Mouse (Mus musculus): ENCODE measurements around the gene Bloc1s5. TPM values are rescaled to one million over a fixed set of nuclear protein-coding genes. Genes with fewer than 3 reads are reported as not detected.
"Not testable (repeated sequence)": the region's sequence is repeated elsewhere in the genome, so short reads cannot be mapped to it uniquely, and the experiment has no call there.

The Bloc1s5 gene
- total RNA-seq, 2 experiments from 2014 or later = 6.0 to 9.1 TPM

DNA sequence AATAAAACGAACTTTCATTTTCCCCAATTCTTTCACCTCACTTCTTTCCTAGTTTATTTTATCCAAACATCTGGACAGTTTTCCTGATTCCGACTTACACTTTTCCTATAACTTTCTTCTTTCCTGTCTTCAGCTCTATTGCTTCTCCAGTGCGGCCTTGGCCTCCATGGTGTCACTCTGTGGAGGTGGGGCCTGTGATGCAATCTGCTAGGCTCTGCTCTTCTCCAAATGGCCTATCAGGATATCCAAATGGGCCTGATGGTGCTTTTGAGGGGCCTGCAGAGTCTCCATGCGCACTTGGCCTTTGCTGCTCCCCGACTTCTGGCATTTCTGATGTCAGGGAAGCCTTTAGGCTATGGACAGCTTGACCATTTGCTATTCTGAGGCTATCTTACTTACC is 11.6 kb downstream of the Bloc1s5 start:
- no peak for DNase-seq (ENCODE audit: low spot score in 2 of 2)

DNA sequence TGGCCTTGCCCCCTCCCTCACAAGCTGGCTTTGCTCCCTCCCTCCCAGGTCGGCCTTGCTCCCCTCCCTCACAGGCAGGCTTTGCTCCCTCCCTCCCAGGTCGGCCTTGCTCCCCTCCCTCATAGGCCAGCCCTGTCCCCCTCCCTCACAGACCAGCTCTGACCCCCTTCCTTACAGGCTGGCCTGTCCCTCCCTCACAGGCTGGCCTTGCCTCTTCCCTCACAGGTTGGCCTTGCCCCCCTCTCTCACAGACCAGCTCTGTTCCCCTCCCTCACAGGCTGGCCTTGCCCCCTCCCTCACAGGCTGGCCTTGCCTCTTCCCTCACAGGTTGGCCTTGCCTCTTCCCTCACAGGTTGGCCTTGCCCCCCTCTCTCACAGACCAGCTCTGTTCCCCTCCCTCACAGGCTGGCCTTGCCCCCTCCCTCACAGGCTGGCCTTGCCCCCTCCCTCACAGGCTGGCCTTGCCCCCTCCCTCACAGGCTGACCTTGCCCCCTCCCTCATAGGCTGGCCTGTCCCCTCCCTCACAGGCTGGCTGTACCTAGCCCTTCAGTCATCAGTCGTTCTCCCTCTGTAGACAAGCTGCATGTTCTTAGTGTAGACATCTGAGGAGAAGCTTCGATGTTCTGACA is 16.8 kb downstream of the Bloc1s5 start:
- DNase-seq (ENCODE audit: low spot score in 2 of 2) = not testable (repeated sequence)

DNA sequence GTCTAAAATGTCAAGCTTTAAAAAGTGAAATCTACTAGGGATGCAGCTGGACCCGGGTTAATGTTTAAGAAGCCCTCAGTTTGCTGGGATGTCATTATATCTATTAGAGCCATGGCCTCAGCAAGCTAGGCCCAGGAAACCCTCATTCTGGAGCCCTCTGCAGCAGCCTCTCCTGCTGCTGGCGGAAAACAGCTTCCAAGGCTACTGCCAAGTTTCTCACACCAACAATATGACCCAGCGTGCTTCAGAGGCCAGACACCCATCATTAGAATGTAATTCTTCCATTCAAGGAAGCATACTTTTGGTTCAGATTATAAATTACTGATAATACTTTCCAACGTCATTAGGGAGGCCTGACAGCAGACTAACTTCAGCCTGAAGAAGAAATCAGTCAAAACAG is 18.0 kb downstream of the Bloc1s5 start:
- no peak for DNase-seq (ENCODE audit: low spot score in 2 of 2)

DNA sequence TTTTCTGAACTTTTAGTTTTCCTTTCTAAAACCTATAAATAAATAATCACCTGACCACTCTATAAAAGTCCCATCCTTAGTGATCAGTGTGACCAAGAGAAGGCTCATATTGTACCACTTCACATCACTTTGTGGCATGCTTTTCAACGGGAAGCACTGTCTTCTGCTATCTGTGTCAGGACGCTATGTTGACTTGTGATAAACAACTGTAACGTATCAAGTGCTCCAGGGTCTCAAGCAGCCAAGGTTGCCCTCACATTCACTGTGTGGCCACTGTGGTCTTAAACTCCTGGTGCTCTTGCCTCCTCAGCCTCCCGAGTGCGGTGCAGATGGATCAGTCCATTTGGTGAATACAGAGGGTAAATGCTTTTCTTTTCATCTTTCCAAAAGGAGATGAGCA is 19.3 kb downstream of the Bloc1s5 start:
- DNase-seq (ENCODE audit: low spot score in 2 of 2) = no peak

DNA sequence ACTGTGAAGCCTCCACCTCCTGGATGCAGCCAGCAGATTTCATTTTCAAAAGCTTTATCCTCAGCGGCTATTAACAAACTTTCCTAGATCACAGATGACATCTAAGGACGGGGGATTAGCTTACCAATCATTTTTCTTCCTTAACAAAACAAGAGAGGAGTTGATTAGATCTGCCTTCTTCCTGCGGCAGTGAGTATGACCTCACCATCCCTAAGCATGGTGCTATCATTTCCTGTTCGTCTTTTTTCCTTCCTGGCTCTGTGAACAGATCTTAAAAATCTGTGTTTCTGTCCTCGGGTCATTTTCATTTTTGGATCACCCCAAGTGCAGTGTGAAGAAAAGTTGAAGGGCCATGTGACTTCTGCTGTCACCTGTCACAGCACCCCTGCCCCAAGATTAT is 20.6 kb downstream of the Bloc1s5 start:
- DNase-seq (ENCODE audit: low spot score in 2 of 2) = no peak

DNA sequence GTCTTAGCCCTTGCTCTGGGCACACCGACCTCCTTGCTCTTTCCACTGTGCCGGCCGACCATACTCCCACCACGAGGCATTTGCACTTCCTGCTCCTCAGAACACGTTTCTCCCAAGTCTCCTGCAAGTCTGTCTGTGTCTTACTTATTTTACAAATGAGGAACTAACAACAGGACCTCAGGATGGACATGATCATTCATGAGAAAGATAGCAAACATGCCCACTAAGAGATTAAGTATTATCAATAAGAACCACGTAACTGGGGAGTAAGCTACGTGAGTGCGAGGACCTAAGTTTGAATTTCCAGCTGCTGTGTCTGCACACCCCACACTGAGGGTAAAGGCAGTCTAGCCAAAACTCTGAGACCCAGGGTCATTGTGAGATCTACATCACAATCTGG is 21.3 kb downstream of the Bloc1s5 start:
- no peak for DNase-seq (ENCODE audit: low spot score in 2 of 2)

DNA sequence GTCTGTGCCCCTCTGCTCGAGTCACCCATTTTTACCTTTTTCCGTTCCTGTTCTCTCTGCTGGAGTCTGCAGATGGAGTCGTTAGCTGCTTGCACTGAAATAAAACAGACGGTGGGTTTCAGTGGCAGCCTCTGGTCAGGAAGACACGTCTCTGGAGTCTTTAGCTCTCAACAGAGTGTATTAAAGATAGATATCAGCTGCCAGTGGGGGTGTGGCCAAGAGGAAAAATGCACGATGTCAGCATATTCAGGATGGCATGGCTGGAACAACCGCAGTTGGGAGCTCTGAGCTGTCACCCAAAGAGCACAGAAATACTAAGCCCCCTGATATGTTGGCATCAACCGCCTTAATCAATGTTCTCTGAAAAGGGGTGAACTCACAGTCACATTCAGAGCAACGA is 22.3 kb downstream of the Bloc1s5 start:
- no peak for DNase-seq (ENCODE audit: low spot score in 2 of 2)

DNA sequence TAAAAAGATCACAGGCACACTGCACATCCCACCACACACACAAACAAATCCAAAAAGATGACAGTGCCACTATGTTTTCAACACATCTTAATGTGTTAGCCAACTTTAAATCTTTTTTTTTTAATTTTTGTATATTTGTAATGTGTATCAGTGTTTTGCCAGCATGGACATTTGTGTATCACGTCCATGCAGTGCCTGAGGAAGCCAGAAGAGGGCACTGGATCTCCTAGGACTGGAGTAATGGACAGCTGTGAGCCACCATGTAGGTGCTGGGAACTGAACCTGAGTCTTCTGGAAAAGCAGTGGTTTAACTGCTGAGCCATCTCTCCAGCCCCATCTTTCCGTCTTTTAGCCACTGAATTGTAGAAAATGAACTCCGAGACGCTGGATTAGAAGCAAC is 22.7 kb downstream of the Bloc1s5 start:
- DNase-seq (ENCODE audit: low spot score in 2 of 2) = no peak

DNA sequence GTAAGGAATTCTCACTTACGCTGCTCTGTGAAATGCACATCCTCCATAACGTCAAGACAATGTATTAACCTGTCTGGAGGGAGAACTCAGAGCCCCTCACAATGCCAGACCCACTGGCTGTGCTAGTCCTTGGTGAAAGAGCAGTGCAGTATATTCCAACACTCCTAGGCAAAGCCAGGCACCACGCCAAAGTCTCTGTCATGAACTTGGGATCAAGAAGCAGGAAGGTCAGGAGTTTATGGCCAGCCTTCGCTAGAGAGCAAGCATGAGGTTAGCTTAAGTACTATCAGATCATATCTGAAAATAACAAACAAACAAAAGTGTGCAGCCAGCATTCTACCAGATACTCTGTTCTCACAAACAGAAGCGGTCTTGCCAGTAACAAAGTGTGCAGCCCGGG is 24.6 kb downstream of the Bloc1s5 start:
- DNase-seq (ENCODE audit: low spot score in 2 of 2) = no peak

DNA sequence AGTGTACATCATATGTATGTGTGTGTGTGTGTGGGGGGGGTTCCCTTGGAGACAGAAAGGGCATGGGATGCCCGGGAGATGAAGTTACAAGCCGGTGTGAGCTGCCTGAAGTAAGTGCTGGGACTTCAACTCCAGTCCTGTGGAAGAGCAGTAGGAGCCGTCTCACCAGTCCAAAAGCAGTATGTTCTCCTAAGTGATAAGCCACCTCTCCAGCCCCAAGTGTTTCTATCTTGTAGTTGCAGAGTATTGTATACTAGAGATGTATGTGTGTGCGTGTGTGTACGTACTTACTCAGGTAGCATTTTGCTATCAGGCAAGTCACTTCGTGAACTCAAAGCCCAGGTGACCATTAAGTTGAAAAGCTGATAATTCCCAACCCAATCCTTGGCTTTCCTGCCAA is 27.8 kb downstream of the Bloc1s5 start:
- no peak for DNase-seq (ENCODE audit: low spot score in 2 of 2)

DNA sequence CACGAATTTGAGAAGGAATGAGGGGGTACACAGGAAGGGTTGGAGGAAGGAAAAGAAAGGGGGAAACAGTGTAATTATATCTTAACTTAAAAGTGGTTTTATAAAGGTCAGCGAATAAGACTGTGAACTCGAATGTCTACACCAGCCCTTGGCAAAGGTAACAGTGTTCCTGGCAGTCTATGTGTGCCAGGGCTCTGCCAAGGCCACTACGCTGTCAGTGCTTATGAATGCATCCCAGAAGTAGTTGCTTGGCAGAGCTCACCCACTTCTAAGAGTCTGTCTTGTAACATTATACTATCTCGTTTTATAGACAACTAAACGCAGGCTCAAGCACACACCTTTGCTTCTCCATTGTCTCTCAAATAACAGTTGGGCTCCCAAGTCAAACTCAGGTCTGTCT is 29.6 kb downstream of the Bloc1s5 start:
- DNase-seq (ENCODE audit: low spot score in 2 of 2) = no peak

DNA sequence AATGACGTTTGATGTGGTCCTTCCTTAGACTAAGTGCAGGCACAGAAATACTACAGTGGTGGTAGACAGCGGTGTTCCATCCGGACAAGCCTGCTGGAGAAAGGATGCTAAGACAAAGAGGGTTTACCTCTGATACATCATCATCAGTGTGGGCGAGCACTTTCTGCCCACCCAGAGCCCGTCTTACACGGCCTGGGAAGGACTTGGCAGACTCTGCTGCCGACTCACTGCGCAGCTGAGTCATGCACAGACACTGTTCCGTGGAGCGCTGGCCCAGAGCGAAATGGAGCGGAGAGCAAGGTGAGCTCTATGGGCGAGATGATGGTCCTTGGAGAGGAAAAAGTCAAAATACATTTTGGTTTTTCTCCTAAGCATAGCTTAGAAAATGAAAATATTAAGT is 31.9 kb downstream of the Bloc1s5 start:
- DNase-seq (ENCODE audit: low spot score in 2 of 2) = no peak

DNA sequence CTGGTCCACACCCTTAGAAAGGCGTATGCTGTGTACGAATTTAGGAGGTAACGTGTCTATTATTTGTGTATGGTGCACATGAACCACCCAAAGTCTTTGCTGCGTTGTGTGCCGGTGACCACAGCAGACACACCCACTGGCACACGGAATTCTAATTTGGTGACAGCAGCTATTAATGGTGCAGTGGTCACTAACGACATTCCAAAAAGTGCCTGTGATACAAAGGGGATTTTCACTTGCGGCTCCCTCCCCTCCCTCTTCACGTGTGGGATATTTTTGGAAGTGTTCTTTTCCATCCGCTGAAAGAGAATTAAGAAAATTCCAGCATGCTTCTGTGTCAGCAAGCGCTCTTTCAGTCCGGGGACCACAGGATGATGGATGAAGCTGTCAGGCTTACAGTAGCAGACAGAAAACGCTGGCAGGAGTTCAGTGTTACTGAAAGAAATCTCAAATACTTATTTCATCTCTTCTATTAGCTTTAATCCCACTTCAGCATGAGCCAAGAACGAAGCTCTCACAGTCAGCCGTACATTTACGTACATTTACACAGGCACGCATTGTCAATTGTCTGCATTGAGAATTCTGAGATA is 32.6 kb downstream of the Bloc1s5 start:
- no peak for DNase-seq (ENCODE audit: low spot score in 2 of 2)

DNA sequence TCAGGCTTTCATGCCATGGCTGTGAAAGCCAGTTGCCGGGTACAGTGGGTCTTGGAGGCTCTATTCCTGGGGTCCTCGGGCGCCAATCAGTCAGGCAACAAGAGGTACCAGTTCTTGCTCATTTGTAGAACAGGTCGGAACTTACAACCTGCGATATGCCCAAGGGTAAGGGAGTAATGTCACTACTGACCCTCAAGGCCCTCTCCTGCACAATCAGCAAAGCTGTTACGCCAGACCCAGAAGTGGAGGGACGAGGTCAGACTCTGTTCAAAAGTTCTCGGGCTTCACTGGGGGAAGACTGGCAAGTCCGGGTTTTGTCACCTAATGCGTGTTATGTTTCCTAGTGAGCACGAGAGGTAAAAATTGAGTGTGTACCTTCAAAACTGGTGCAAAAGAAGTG is 34.1 kb downstream of the Bloc1s5 start:
- DNase-seq (ENCODE audit: low spot score in 2 of 2) = no peak

DNA sequence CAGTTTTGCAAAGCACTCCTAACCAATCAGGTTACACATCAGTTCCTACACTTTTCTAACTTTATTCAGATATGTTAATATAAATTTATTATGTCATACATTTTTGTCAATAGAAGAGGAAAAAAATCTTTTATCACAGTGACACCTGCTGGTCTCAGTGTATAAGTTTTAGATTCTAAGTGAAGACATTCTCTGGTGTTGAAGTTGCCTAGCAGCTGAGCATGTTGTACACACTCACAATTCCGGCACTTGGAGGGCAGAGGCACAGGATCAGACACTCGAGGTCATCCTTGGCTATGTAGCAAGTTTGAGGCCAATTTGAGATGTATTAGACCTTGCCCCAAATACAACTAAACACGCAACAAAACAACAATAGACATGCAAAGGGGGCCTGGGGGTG is 37.8 kb downstream of the Bloc1s5 start:
- DNase-seq (ENCODE audit: low spot score in 2 of 2) = peak in 1 of 2 experiments; percentile 21

DNA sequence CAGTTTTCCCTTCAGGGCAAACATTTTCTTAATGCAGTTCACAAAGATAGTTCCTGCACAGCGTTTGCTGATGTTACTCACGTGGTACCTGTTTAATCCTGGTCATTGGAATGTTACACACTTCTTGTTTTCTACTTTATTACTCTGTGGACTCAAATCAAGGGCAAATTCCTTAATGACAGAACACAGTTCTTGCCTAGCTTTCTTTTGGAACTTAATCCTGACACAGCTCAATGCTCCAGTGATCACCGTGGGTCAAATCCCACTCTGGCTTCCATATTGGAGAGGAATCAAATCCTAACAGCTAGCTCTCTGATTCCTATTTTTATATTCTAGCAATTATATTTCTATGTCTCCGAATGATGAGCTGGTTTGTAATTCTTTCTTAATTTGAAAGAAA is 38.4 kb downstream of the Bloc1s5 start:
- no peak for DNase-seq (ENCODE audit: low spot score in 2 of 2)

DNA sequence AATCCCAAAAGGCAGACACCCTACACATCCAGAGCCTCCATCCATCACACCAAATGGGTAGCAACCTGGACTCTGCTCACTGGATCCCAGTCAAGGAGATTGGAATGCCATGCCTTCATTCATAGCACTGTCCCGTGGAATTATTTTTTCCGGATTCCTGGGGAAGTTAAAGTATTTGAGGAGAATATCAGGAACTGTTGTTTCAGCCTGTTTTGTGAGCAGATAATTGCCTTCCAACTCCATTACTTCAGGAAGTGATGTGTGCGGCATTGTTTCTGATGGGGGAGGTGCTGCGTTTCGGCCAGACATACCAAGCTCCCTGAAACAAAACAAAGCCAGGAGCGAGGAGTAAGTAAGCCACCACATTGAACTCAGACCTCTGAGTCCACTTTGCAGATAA is 41.8 kb downstream of the Bloc1s5 start:
- DNase-seq (ENCODE audit: low spot score in 2 of 2) = no peak

DNA sequence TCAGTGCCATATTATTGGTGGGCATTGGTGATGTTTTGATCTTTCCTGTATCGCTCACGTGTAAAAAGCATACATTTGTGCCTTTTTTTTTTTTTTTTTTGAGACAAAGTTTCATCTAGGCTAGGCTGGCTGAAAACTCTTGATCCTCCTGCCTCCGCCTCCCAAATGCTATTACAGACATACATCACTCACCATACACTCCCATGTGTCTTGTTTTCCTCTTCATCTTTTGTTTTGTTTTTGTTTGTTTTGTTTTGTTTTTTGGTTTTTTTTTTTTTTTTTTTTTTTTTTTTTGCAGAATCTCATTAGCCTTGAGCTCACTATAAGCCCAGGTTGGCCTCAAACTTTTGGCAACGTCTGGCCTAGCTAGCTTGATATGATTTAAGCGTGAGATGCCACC is 47.6 kb downstream of the Bloc1s5 start:
- no peak for DNase-seq (ENCODE audit: low spot score in 2 of 2)

DNA sequence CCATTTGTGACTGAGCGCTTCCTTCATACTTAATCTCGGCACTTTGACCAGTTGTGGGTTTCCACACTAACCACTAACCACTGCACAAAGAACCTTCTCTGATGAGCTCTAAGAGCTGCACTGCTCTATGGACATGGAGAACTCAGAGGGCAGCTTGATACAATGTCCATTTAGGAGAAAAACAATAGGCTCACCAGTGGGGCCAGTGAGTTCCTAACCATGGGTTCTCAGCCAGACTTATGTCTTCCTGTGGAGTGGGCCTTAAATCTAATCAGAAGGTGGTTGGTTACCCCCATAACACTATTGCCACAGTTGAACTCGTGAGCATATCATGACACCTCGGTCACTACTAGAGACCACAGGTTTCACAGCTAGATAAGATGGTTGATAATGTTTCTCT is 48.5 kb downstream of the Bloc1s5 start:
- DNase-seq (ENCODE audit: low spot score in 2 of 2) = no peak

DNA sequence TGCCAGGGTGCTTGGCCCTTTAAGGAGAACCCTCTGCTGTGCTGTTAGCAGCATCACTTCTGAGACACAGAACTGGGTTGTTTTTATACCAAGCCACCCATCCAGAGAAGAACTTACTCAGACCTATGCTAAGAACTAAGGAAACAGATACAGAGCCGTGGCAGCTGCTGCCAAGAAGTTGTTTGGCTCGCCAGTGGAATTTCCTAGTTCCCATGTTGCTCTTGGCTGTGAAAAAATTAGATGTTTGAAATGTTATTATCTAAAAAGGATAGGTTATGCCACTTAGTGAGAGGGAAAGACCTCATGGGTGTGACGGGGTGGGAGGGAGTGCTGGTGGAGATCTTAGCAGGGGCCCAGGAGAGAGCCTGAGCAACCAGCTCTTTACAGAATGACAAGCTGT is 52.1 kb downstream of the Bloc1s5 start:
- no peak for DNase-seq (ENCODE audit: low spot score in 2 of 2)

DNA sequence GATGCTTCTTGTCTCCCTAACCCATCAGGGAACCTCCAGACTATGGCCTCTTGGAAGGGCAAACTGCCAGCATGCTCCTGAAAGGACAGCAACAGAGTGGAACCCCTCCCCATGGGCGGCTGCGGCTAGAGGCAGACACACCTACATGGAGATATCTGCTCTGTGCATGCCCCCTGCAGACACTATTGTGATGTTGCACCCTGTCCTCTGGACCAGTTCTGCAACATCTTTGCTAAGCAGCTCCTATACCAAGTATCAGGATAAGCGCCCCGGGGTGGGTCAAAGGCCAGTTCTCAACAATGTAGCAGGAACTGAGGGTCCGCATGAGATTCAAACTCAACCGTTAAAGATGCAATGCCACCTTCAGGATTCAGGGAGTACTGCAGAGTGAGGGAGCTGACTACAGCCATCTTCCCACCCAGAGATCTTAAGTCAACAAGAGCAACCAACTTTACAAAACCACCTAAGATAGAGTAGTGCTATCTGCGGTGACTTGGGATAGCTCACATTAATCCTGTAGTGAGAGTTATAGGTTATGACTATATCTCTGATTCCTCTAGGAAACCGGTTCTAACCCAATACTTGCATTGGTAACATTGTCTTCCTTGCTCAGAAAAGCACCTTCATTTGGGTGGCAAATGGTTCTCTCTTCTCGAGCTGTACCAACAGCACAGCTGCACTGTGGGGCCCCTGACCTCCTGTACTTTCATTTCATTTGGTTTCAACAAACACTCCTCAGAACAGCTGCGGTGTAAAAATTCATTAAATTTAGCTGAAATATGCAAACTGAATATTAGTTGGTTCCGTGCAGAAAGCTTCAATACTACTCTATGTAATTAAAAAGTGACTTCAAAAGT is 54.1 kb downstream of the Bloc1s5 start:
- DNase-seq (ENCODE audit: low spot score in 2 of 2) = peak in 1 of 2 experiments; percentile 35

DNA sequence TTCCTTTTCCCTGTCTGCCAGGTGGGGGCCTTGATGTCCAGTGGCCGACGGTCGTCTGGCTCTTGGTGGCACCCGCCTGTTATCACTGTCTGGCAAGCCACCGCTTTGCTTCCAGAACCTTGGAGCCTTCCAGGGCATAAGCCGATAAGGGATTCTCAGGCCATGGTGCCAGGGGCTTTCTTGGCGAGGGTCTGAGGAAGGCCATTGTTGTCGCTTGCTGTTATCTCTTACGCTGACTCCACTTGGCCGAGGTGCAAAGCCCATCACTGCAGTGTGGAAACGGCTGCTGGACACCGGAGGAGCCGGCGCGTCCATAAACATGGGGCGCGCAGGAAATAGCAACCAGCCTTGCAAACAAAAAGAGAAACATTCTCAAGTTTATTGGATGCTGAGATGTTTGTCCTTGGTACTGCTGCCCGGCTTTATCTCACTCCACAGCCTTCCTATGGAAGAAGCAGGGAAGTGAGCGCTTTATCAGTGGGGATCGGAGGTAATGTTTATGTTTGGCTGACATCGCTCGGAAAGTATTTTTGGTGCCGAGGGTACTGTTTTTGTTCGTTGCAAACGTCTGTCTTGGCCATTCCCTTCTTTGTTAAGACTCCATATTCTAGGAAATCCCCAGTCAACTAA is 54.8 kb downstream of the Bloc1s5 start:
- DNase-seq (ENCODE audit: low spot score in 2 of 2) = no peak

Measured in layer of hippocampus, postnatal 14 days (tissue).